Mouse (Mus musculus) thymus, adult 2 months (tissue): ENCODE measurements around the gene Fxyd6.

Source experiments
- CTCF ChIP-seq: fragments of 200-500 bp; IDR thresholded peaks from 2 replicates; pipeline ENCODE4 v1.5.1; 2012; ENCODE audit warnings: mild to moderate bottlenecking, control low read depth, low read length, moderate library complexity, borderline replicate concordance; ENCODE audit not compliant: control insufficient read depth, poor library complexity, insufficient read depth; ENCODE audit errors: extremely low read depth
- POLR2A ChIP-seq: fragments of 200-500 bp; IDR thresholded peaks from 2 replicates; pipeline ENCODE4 v1.6.1; 2012; ENCODE audit warnings: mild to moderate bottlenecking, low read length, control low read depth, moderate library complexity; ENCODE audit not compliant: control insufficient read depth, poor library complexity, insufficient read depth; ENCODE audit errors: extremely low read depth

- no peak for TF ChIP-seq CTCF
- no peak for TF ChIP-seq POLR2A
Measured at GRCm38 (mm10) chr9:45380411-45381251, 10.6 kb downstream of the Fxyd6 start.
